Mouse (Mus musculus) left cerebral cortex, adult 2 months (tissue): ENCODE data around the gene Opa1. TPM values are rescaled to one million over a fixed set of nuclear protein-coding genes. Genes with fewer than 3 reads are reported as not detected.

Source experiments
- DNase-seq, 2 experiments: peaks; one replicate each; pipeline ENCODE4 v3.0.0; 2021 to 2022; ENCODE audit warnings: low spot score in 2 of 2, mixed read lengths in 1 of 2; ENCODE audit errors: extremely low spot score in 1 of 2
- H3K27ac ChIP-seq: fragments of 200-600 bp; 2 replicates; pipeline ENCODE4 v1.8.1; 2022
- H3K4me3 ChIP-seq: fragments of 200-600 bp; 2 replicates; pipeline ENCODE4 v1.8.1; 2022
- CTCF ChIP-seq: fragments of 200-600 bp; IDR thresholded peaks from 2 replicates; pipeline ENCODE4 v1.8.1; 2022; ENCODE audit warnings: antibody characterized with exemption, mild to moderate bottlenecking, moderate library complexity
- intact Hi-C: fragments of 180-260 bp; cut with DNase I; formaldehyde crosslinking; loops from one replicate; pipeline ENCODE4 v1.15.1; 2025
- total RNA-seq, 2 experiments: library from RNA; stranded (reverse); gene quantifications; 2 replicates each; pipeline ENCODE4 v1.2.3; 2021

Opa1 gene
- total RNA-seq, 2 experiments from 2014 or later, result 105 to 115 TPM

- intact Hi-C loops, result no loop called here
- TF ChIP-seq CTCF, result no peak
- no peak overlapping the region for H3K4me3 ChIP-seq
- no peak overlapping the region for H3K27ac ChIP-seq
- DNase-seq, result no peak
Observed at GRCm38 (mm10) chr16:29694420-29694959, 115.4 kb downstream of the Opa1 start.

Other genes with a start within 250 kb of the Opa1 start
- gene Atp13a5, start 200.6 kb upstream of the Opa1 start, total RNA-seq, result 10 to 100 TPM; 10.9 to 11.2 TPM
- gene Atp13a4, start 34.5 kb upstream of the Opa1 start, total RNA-seq, result 10 to 100 TPM; 12.9 to 13.2 TPM